Mouse (Mus musculus) heart, postnatal 0 days (tissue): Measurements from ENCODE around the gene Qdpr. TPM values are rescaled to one million over a fixed set of nuclear protein-coding genes. Genes with fewer than 3 reads are reported as not detected.

Experiments
- ATAC-seq: fragments of 200-750 bp; cut with Nextera tagmentation; 2 replicates; pipeline ENCODE4 v1.8.0; 2017; ENCODE audit warnings: low read depth, moderate number of reproducible peaks, moderate library complexity; ENCODE audit not compliant: insufficient read depth
- DNase-seq: peaks from one replicate; pipeline ENCODE4 v3.0.0-alpha.2; 2016; ENCODE audit warnings: low spot score
- H3K27ac ChIP-seq: fragments of 300-500 bp; sonication (generic); 2 replicates; pipeline ENCODE4 v1.5.1; 2014; ENCODE audit warnings: low read depth, mild to moderate bottlenecking
- H3K27me3 ChIP-seq: fragments of 300-500 bp; sonication (generic); 2 replicates; pipeline ENCODE4 v1.6.1; 2014; ENCODE audit warnings: low read length, mixed read lengths; ENCODE audit not compliant: control insufficient read depth, insufficient read depth
- H3K36me3 ChIP-seq: fragments of 300-500 bp; sonication (generic); replicated peaks from 2 replicates; pipeline ENCODE4 v1.6.1; 2014; ENCODE audit warnings: low read length, mixed read lengths; ENCODE audit not compliant: control insufficient read depth, insufficient read depth
- H3K4me1 ChIP-seq: fragments of 300-500 bp; sonication (generic); 2 replicates; pipeline ENCODE4 v1.6.1; 2014; ENCODE audit warnings: antibody characterized with exemption; ENCODE audit not compliant: control insufficient read depth, insufficient read depth
- H3K4me2 ChIP-seq: fragments of 300-500 bp; sonication (generic); 2 replicates; pipeline ENCODE4 v1.6.1; 2014; ENCODE audit warnings: low read depth, mild to moderate bottlenecking, low read length, moderate library complexity
- H3K4me3 ChIP-seq: fragments of 300-500 bp; sonication (generic); 2 replicates; pipeline ENCODE4 v1.5.1; 2014; ENCODE audit warnings: low read depth, low read length
- H3K9ac ChIP-seq: fragments of 300-500 bp; sonication (generic); replicated peaks from 2 replicates; pipeline ENCODE4 v1.6.1; 2014; ENCODE audit warnings: low read depth, low read length, mixed read lengths
- H3K9me3 ChIP-seq: fragments of 300-500 bp; sonication (generic); replicated peaks from 2 replicates; pipeline ENCODE4 v1.6.1; 2016; ENCODE audit warnings: low read length; ENCODE audit not compliant: control insufficient read depth
- CTCF ChIP-seq: IDR thresholded peaks from 2 replicates; pipeline ENCODE4 v1.5.1; 2016; ENCODE audit warnings: antibody characterized with exemption, control low read depth, low read depth
- EP300 ChIP-seq: IDR thresholded peaks from 2 replicates; pipeline ENCODE4 v1.6.1; 2016; ENCODE audit warnings: antibody characterized with exemption, low read depth
- WGBS: fragments of 180-500 bp; shearing (Covaris S2); extraction: QIAGEN DNeasy Blood & Tissue Kit; methylation state at CpG from one replicate; pipeline ENCODE4 v1.1.7; 2014; 5-methylcytosine and 5-hydroxymethylcytosine counted together
- polyA plus RNA-seq: library from polyadenylated mRNA; unstranded; fragments of >200 nt; fragmentation: Nextera tagmentation; extraction: Ambion mirVana; gene quantifications from 2 replicates; pipeline ENCODE4 v1.2.1, GENCODE M21; 2015
- total RNA-seq: library from RNA; depleted of rRNA; stranded (reverse); fragments of >200 nt; gene quantifications from 2 replicates; pipeline ENCODE4 v1.2.3, GENCODE M21; 2014; ENCODE audit warnings: low replicate concordance

Qdpr gene
- total and polyA plus RNA-seq, 2 experiments from 2014 or later = 51.6 to 107 TPM

- DNase-seq = no peak
Measured at GRCm38 (mm10) chr5:45474758-45475157, 24.7 kb upstream of the Qdpr start.

GRCm38 (mm10) chr5:45474215-45474614 lies 24.2 kb upstream of the Qdpr start:
- Histone ChIP-seq H3K27ac (no peak overlapping the region), H3K9ac (no peak overlapping the region), H3K4me3 (no peak overlapping the region), H3K4me2 (no peak overlapping the region), H3K9me3 (no peaks in the 10 kb centered on the region), H3K4me1 (no peaks in the 10 kb centered on the region), H3K36me3 (no peaks in the 10 kb centered on the region), H3K27me3 (no peaks in the 10 kb centered on the region)
- DNase-seq (peak; percentile 47), ATAC-seq (no peak)
- peak; percentile 79 for TF ChIP-seq CTCF
- TF ChIP-seq EP300 = no peak
- WGBS = 21% methylated on average over 6 of the region's 6 CpGs

More at GRCm38 (mm10) chr5:45474758-45475157, 24.7 kb upstream of the Qdpr start:
- Histone ChIP-seq H3K27ac (no peak overlapping the region), H3K27me3 (no peaks in the 10 kb centered on the region), H3K36me3 (no peaks in the 10 kb centered on the region), H3K9ac (no peak overlapping the region), H3K4me2 (no peak overlapping the region), H3K4me3 (no peak overlapping the region), H3K9me3 (no peaks in the 10 kb centered on the region), H3K4me1 (no peaks in the 10 kb centered on the region)
- no peak for TF ChIP-seq EP300
- TF ChIP-seq CTCF = no peak
- no peak for ATAC-seq
- 53% methylated on average over 4 of the region's 4 CpGs for WGBS

GRCm38 (mm10) chr5:45473521-45473920 lies 23.5 kb upstream of the Qdpr start:
- no peaks in the 10 kb centered on the region for H3K9me3 ChIP-seq
- no peak for DNase-seq
- H3K4me3 ChIP-seq = no peak overlapping the region
- TF ChIP-seq EP300 = no peak
- TF ChIP-seq CTCF = no peak
- WGBS = 82% methylated on average over 1 of the region's 1 CpGs
- H3K27me3 ChIP-seq = no peaks in the 10 kb centered on the region
- no peak overlapping the region for H3K4me2 ChIP-seq
- H3K27ac ChIP-seq = no peak overlapping the region
- no peaks in the 10 kb centered on the region for H3K36me3 ChIP-seq
- H3K4me1 ChIP-seq = no peaks in the 10 kb centered on the region
- no peak overlapping the region for H3K9ac ChIP-seq
- no peak for ATAC-seq

GRCm38 (mm10) chr5:45472880-45473450 lies 22.9 kb upstream of the Qdpr start:
- TF ChIP-seq CTCF (no peak), EP300 (no peak)
- H3K4me1 ChIP-seq = no peaks in the 10 kb centered on the region
- no peak for DNase-seq
- no peaks in the 10 kb centered on the region for H3K36me3 ChIP-seq
- no peak overlapping the region for H3K27ac ChIP-seq
- ATAC-seq = no peak
- 21% methylated on average over 7 of the region's 7 CpGs for WGBS
- no peak overlapping the region for H3K4me2 ChIP-seq
- H3K9me3 ChIP-seq = no peaks in the 10 kb centered on the region
- H3K4me3 ChIP-seq = no peak overlapping the region
- H3K27me3 ChIP-seq = no peaks in the 10 kb centered on the region
- H3K9ac ChIP-seq = no peak overlapping the region

- Histone ChIP-seq H3K4me2 (no peak overlapping the region), H3K9ac (no peak overlapping the region), H3K36me3 (no peaks in the 10 kb centered on the region), H3K4me3 (no peak overlapping the region), H3K27ac (no peak overlapping the region), H3K9me3 (no peaks in the 10 kb centered on the region), H3K27me3 (no peaks in the 10 kb centered on the region; the same call in 1 of the 2 replicates), H3K4me1 (no peaks in the 10 kb centered on the region)
- WGBS = 35% methylated on average over 9 of the region's 9 CpGs
- TF ChIP-seq CTCF (no peak), EP300 (no peak)
- ATAC-seq (no peak), DNase-seq (no peak)
Measured at GRCm38 (mm10) chr5:45454456-45454855, 4.4 kb upstream of the Qdpr start.

GRCm38 (mm10) chr5:45453451-45453850 lies 3.4 kb upstream of the Qdpr start, which contains the start of gene Clrn2:
Gene Clrn2, plus strand, starts transcription at chr5:45453751.
- WGBS = 64% methylated on average over 6 of the region's 6 CpGs
- H3K4me1 ChIP-seq = peaks cover 9% of the 10 kb centered on the region
- H3K36me3 ChIP-seq = no peaks in the 10 kb centered on the region
- TF ChIP-seq EP300 = no peak
- no peak for TF ChIP-seq CTCF
- H3K9ac ChIP-seq = no peak within 1 kb of the TSS
- H3K4me3 ChIP-seq = no peak within 1 kb of the TSS
- H3K4me2 ChIP-seq = no peak within 1 kb of the TSS
- DNase-seq (no peak), ATAC-seq (no peak)
- H3K27me3 ChIP-seq = no peaks in the 10 kb centered on the region; the same call in 1 of the 2 replicates
- H3K9me3 ChIP-seq = no peaks in the 10 kb centered on the region
- H3K27ac ChIP-seq = no peak within 1 kb of the TSS
